Mouse (Mus musculus) embryonic facial prominence, embryonic 11.5 days (tissue): ENCODE results near the gene Zfp941. TPM values are rescaled to one million over a fixed set of nuclear protein-coding genes. Genes with fewer than 3 reads are reported as not detected.

Experiments used
- polyA plus RNA-seq: library from polyadenylated mRNA; unstranded; fragments of >200 nt; fragmentation: Nextera tagmentation; extraction: Ambion mirVana; gene quantifications from 2 replicates; pipeline ENCODE4 v1.2.1, GENCODE M21; 2014

The Zfp941 gene
- polyA plus RNA-seq, 1 experiment from 2014 or later = 3.6 TPM

Other genes starting within 250 kb of the Zfp941 start
- gene Olfr46, start 220.9 kb downstream of the Zfp941 start, polyA plus RNA-seq = not detected in 2 replicates
- not detected in 2 replicates for gene Olfr61, start 193.2 kb downstream of the Zfp941 start, polyA plus RNA-seq
- not detected in 2 replicates for gene Olfr53, start 175.7 kb downstream of the Zfp941 start, polyA plus RNA-seq
- gene Olfr539, start 162.2 kb downstream of the Zfp941 start, polyA plus RNA-seq = not detected in 2 replicates
- not detected in 2 replicates for gene Olfr45, start 140.2 kb downstream of the Zfp941 start, polyA plus RNA-seq
- not detected in 2 replicates for gene Olfr541, start 124.9 kb downstream of the Zfp941 start, polyA plus RNA-seq
- gene Cyp2e1, start 58.4 kb downstream of the Zfp941 start, polyA plus RNA-seq = not detected in 2 replicates
- gene Syce1, start 34.3 kb downstream of the Zfp941 start, polyA plus RNA-seq = 0.14 and 0.38 TPM in 2 replicates
- 1.1 and 1.3 TPM in 2 replicates for gene Urah, start 12.8 kb upstream of the Zfp941 start, polyA plus RNA-seq
- gene Scgb1c1, start 23.4 kb upstream of the Zfp941 start, polyA plus RNA-seq = not detected in 2 replicates
- gene Odf3, start 25.6 kb upstream of the Zfp941 start, polyA plus RNA-seq = not detected in 2 replicates
- not detected in 2 replicates for gene Gm45785, start 34.2 kb upstream of the Zfp941 start, polyA plus RNA-seq
- gene Ric8a, start 34.8 kb upstream of the Zfp941 start, polyA plus RNA-seq = 56.7 and 58.3 TPM in 2 replicates
- 22.9 and 31.8 TPM in 2 replicates for gene Bet1l, start 35.4 kb upstream of the Zfp941 start, polyA plus RNA-seq
- 185 and 195 TPM in 2 replicates for gene Psmd13, start 59.8 kb upstream of the Zfp941 start, polyA plus RNA-seq
- gene Sirt3, start 60.1 kb upstream of the Zfp941 start, polyA plus RNA-seq = 17.1 and 19.3 TPM in 2 replicates
- gene Cox8b, start 78.3 kb upstream of the Zfp941 start, polyA plus RNA-seq = not detected in 2 replicates
- 0.07 TPM in 1 of 2 replicates, not detected in the other for gene Nlrp6, start 98.7 kb upstream of the Zfp941 start, polyA plus RNA-seq
- gene Pgghg, start 119.2 kb upstream of the Zfp941 start, polyA plus RNA-seq = 12.4 and 14.3 TPM in 2 replicates
- 0.38 and 0.78 TPM in 2 replicates for gene Ifitm5, start 128.1 kb upstream of the Zfp941 start, polyA plus RNA-seq
- gene Gm45717, start 133.8 kb upstream of the Zfp941 start, polyA plus RNA-seq = not detected in 2 replicates
- gene Ifitm2, start 133.8 kb upstream of the Zfp941 start, polyA plus RNA-seq = 595 and 632 TPM in 2 replicates
- 19.9 and 20.1 TPM in 2 replicates for gene Ifitm1, start 145.0 kb upstream of the Zfp941 start, polyA plus RNA-seq
- 29.8 and 36.5 TPM in 2 replicates for gene Ifitm3, start 188.6 kb upstream of the Zfp941 start, polyA plus RNA-seq
- gene Ifitm6, start 195.7 kb upstream of the Zfp941 start, polyA plus RNA-seq = not detected in 2 replicates
- gene Gm17387, start 207.0 kb upstream of the Zfp941 start, polyA plus RNA-seq = not detected in 2 replicates
- 15.8 and 19.4 TPM in 2 replicates for gene B4galnt4, start 238.9 kb upstream of the Zfp941 start, polyA plus RNA-seq